Mouse (Mus musculus) cerebellum, postnatal 14 days (tissue): ENCODE results near the gene Mrpl42.
"Not testable (repeated sequence)": the region's sequence is repeated elsewhere in the genome, so short reads cannot be mapped to it uniquely, and the experiment has no call there.

Experiments used
- DNase-seq, 2 experiments: peaks; one replicate each; pipeline ENCODE4 v3.0.0; 2021; ENCODE audit warnings: mixed read lengths in 2 of 2

The Mrpl42 gene

GRCm38 (mm10) chr10:95501463-95502081, at the start of gene Mrpl42:
TSS of gene Mrpl42 (minus strand) at chr10:95501940.
- peak; percentile 91 to 92 for DNase-seq

DNA sequence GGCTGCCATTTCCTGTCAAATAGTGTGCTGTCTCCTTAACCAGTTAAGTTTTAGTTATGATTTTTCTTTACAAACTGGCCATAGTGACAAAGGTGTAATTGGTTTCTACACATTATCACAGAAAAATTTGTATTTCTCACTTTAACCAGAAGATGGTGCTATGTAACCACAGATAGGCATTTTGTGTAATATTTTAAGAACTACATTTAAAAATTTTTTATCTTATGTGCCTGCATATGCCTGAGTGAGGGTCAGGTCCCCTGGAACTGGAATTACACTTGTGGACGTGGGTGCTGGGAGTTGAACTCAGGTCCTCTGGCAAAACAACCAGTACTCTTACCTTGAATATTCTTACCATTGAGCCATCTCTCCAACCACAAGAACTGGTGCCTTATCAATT, 48.8 kb upstream of the Mrpl42 start:
- peak in 1 of 2 experiments; percentile 31 for DNase-seq

DNA sequence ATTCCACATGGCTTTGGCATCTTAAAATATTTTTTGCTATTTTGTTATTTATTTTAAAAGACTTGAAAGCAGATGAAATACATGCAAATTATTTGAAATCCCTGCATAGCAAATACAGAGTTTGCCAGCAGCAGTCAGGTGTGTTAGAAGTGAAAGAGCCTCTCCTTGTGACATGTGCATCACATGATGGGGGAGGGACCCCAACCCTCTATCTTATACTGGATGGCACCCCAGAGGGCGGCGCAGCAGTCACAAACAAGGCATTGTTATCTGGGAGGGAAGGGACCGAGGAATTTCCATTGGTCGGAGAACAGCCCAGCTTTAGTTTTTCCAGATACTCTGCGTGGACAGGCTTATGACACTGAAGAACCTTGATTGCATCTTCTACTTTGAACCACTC, 47.3 kb upstream of the Mrpl42 start:
- not testable (repeated sequence) for DNase-seq

GRCm38 (mm10) chr10:95548154-95548826, 46.5 kb upstream of the Mrpl42 start:
- DNase-seq = no peak

- no peak for DNase-seq
Measured at GRCm38 (mm10) chr10:95546178-95546577, 44.4 kb upstream of the Mrpl42 start.

DNA sequence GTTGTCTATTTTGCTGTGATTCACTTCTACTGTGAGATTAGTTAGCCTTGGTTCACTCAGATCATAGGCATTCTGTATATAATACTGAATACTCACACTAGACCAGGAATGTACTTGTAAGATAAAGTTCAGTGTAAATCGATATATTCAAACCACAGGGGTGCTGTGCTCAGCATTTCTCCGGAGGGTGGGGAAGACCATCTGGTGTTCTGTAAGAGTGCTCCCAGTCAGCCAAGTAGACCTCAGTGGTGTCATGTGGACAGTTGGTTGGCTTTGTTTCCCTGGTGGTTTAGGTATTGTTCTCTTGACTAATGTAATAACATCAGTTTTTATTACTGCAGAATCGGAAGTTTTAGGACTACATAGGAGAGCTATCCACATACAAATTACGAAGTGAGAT, 43.3 kb upstream of the Mrpl42 start:
- peak in 1 of 2 experiments; percentile 39 for DNase-seq

DNA sequence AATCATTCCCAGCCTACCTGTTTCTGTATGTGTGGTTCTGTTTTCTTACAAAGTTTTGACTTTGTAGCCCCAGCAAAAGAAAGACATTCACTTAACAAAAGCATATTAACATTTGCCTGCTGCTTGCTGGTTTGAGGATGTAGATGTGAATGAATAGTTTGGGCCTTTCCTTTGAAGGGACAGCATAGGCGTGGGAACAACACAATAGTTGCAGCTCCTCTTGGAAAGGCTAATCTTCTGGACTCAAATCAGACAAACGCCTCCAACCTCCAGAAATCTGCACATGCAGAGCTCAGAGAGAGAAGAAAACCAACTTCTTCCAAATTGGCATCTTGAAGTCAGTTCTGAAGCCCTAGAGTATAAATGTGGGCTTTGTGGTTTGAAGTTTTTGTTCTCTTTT, 42.9 kb upstream of the Mrpl42 start:
- DNase-seq = no peak

DNA sequence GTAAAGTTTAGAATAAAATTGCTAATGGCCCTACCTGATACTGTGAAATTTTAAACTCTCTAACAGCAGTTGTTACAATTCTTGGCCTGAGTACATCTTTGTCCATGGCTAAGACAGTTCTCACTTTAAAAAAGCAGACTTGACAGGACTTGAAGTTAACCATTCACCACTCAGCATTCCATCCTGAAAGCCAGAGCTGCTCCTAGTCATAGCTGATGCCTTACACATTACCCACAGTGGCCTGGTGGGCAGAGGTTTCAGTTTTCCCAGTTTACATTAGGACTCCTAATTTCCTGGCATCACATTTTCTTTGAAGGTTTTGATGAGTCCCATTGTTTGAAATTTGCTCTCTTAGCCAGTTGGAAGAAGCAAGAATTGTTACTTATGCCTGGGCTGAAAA, 42.3 kb upstream of the Mrpl42 start:
- DNase-seq = no peak

- no peak for DNase-seq
Measured at GRCm38 (mm10) chr10:95543377-95543776, 41.6 kb upstream of the Mrpl42 start.

- no peak for DNase-seq
Measured at GRCm38 (mm10) chr10:95542916-95543315, 41.2 kb upstream of the Mrpl42 start.

DNA sequence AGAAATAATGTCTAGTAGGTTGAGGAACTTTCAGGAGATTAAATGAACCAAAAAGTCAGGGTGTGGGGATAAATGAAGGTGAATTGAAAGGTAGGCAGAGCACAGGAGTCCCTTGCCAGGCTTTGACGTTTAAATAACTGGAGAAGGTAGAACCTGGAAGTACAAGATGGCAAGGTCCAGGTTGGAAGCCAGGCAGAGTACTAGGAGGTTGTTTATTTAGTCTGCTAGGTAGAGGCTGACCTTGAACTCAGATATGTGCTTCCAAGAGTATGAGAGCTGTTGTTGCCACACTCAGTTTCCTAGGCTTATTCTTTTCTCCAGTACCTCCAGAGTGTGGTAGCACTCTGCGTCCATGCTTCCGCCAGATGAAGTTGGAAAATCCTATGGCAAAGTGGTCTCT, 38.1 kb upstream of the Mrpl42 start:
- DNase-seq = no peak

DNA sequence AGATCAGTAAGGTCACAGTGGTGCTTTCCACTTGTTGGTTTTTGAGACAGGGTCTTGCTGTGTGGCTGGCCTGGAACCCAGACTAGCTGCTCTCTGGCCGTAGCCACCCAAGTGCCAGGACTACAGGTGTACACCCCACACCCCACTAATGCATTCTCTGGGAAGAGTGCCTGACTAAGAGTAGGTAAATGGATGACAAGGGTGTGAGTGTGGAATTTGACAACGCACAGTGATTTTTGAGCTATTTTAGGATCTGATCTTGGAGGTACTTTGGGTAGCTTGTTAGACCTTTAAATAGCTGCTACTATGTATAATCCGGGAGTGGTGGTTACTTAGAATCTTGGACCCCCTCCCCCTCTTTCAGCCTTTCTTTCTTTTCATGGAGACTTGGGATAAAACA, 37.5 kb upstream of the Mrpl42 start:
- peak in 1 of 2 experiments; percentile 37 for DNase-seq

- DNase-seq = no peak
Measured at GRCm38 (mm10) chr10:95536222-95536541, 34.4 kb upstream of the Mrpl42 start.

DNA sequence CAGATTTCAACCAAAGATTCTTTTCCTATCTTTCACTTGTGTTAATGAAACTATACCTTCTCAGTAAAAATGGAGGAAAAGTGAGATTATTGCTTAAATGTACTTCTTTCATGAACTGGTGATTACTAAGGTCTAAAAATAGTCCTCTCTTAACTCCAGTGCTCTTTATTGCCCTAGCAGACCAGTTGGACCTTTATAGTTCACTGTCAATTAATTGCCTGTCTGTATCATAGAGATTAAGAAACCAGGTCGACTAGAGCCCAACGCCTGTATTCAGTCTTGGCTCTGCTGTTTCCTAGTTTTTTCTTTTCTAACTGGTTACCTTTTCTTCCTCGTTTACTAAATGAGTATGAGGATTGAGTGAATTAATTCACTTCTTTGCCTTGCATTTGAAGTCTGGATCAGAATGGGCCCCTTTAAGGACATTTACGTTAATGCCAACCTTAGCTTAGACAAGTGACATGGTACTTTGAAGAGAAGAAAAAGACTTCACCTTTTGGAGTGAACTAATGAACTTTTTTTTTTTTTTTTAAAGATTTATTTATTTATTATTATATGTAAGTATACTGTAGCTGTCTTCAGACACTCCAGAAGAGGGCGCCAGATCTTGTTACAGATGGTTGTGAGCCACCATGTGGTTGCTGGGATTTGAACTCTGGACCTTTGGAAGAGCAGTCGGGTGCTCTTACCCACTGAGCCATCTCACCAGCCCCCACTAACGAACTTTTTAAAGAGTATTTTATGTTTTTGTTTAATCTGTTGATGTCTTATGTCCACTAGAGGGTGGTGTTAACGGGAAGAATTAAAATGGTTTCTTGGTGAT, 33.9 kb upstream of the Mrpl42 start:
- no peak for DNase-seq

- no peak for DNase-seq
Measured at GRCm38 (mm10) chr10:95533382-95533781, 31.6 kb upstream of the Mrpl42 start.

DNA sequence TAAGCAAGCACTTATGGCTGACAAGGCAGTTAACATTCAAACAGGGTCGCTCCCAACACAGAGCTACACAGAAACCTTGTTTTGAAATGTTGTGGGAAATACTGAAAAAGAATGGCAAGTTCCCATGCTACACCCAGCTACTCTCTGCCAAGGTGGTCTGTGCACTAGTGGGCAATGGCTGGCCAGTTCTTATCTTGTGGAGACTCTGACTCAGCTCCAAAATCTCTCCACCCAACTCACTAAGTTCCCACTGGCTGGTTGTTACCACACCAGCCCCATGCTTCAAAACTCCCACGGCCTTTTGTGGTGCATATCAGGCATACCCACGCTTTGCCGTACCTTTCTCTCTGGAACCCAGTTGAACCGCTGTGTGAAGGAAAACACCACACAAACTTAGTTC, 31.2 kb upstream of the Mrpl42 start:
- DNase-seq = no peak

GRCm38 (mm10) chr10:95530551-95531121, 28.9 kb upstream of the Mrpl42 start:
- DNase-seq = no peak

DNA sequence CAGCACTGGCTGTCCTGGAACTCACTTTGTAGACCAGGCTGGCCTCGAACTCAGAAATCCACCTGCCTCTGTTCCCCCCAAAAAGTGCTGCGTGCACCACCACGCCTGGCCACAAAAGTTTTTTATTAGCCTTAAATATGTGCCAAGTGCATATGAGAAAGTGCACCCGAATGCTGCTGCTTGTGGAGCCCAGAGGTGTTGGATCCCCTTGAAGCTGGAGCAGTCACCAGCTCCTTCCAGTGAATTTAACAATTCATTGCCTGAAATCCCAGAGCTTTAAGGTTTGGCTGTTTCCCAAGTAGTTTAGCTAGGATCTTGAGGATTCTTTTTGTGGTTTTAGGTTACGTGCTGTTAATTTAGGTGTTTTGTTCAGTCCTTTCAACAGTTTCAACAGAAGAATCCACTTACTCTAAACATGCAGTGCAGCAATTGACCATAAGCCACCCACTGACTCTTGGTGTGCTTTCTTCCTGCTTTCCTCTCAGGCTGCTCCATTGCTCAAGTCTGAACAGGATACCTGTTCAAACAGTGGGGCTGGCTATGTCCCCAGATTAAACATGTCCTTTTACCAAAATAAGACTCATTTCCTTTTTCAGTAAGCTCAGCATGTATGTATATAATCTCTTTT, 24.9 kb upstream of the Mrpl42 start:
- DNase-seq = no peak

- no peak for DNase-seq
Measured at GRCm38 (mm10) chr10:95525871-95526270, 24.1 kb upstream of the Mrpl42 start.

- no peak for DNase-seq
Measured at GRCm38 (mm10) chr10:95525037-95525675, 23.4 kb upstream of the Mrpl42 start.

DNA sequence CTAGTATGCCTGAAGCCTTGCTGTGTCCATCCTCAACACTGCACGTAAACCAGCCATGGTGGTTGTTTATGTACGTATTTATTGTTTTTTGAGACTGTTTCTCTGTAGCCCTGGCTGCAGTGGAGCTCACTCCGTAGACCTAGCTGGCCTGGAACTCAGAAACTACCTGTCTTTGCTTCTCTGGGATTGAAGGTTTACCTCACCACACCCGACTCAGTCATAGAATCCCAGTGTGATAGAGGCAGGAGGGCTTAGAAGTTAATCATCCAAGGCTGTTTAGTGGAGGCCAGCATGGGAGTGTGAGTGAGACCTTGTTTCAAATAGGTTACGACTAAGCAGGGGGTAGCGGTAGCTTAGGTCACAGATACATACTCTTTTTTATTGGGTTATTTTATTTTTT, 15.9 kb upstream of the Mrpl42 start:
- DNase-seq = no peak

GRCm38 (mm10) chr10:95515293-95515931, 13.7 kb upstream of the Mrpl42 start:
- peak in 1 of 2 experiments; percentile 71 for DNase-seq
